Mouse (Mus musculus): ENCODE results near the gene Plekhh1.

- TF ChIP-seq CTCF (IDR thresholded peaks at IDR 0.05; ENCODE audit: low read depth, low read length) (no peak), POLR2A (IDR thresholded peaks at IDR 0.05; ENCODE audit: insufficient read depth, low read length) (no peak), EP300 (IDR thresholded peaks at IDR 0.05; ENCODE audit: insufficient read depth, low read depth, low read length) (no peak)
These were observed 21.7 kb downstream of the Plekhh1 start for GRCm38 (mm10) chr12:79050545-79051212.
